Mouse (Mus musculus) layer of hippocampus, adult 9-11 months (tissue): ENCODE results near the gene Ccdc155.

Experiments
- DNase-seq: peaks from one replicate; pipeline ENCODE4 v3.0.0; 2022

Gene Ccdc155

DNA sequence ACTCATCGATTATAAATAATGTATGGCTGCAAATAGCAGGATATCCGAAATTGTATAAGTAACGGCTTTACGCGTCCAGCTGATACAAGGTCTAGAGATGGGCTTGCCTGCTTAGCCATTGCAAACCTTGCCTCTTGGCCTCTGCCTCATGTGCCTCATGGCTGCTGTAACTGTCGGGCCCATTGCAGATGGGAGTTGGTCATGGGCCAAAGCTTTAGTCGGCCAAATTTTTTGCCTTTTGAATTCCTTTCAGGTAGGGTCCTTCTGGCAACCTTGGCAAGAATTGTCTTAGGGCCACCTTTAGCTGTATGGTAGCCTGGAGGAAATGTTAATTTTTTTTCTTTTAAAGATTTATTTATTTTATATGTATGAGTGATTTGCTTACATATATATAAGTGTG is 20.1 kb upstream of the Ccdc155 start:
- no peak for DNase-seq

GRCm38 (mm10) chr7:45221680-45222079 is 17.0 kb upstream of the Ccdc155 start:
- no peak for DNase-seq

DNA sequence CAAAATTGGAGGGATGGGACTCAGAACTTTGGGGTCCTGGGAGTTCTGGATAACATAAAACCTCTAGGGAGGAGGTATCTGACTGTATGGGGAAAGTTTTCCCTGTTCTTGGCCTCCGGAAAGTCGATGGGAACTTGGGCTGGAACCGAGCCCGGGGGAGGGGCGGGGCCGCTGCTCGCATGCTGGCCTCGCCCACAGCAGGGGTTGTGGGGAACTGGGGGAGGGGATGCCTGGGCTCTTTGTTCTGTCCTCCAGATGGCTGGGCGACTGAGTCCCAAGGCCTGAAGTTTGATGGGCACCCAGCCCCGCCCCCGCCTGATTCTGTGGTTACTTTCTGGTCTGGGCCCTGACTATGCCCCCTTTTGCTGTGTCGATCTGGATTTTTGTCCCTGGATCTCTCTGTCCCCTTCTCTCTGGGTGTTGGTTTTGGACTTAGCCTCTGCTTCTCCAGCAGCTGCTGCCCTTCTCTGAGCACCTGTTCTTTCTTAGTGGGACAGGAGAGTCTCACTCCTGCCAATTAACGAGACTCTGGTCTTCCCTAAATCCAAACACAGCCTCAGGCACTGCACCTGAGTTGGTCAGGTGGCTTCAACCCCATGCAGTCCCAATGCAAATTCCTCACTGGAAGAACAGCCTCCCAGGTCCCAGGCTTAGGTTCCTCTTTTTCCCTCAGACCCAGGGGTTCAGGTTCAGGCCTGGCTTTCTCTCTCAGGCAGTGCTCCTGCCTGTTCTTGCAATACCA is 11.9 kb upstream of the Ccdc155 start:
- no peak for DNase-seq

DNA sequence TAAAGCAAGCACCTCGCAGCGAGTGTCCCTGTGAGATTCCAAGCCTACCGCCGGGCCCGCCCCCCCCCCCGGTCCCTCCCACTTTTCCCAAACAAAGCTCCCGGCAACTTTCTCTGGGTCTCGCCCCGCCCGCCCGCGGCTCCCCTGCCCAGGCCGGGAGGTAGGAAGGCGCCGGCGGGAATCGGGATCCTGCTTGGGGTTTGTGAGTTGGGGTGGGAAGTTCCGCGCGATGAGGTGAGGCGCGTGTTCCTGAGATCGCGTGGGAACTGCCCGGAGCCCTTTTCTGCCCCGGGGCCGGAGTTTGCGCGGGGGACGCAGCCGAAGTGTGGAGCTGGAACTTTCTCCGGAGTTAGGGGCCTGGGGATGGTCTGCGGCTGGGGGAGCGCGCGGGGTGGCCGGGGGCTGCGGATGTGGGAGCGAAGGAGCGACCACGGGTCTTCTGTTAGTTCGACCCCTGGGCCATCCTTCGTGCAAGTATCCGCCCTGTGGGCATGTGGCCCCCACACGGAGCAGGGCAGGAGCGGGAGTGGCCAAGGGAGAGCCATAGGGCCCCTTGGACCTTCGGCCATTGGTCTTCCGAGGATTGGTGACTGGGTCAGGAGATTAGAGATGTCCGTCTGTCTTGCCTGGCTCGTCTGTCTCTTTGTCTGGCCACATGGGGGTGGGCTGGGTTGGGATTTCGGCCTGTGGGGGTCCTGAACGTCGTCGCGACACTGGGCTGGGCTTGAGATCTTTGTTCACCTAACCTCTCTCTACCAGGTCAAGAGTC is 11.2 kb upstream of the Ccdc155 start, which contains the start of gene Tead2:
Gene Tead2, plus strand, starts transcription at position 81 of the 769 bp plus-strand sequence.
- no peak for DNase-seq

- DNase-seq, result no peak
These were observed 9.0 kb upstream of the Ccdc155 start for GRCm38 (mm10) chr7:45213708-45214107.

- no peak for DNase-seq
These were observed 7.7 kb upstream of the Ccdc155 start for GRCm38 (mm10) chr7:45212356-45212755.

DNA sequence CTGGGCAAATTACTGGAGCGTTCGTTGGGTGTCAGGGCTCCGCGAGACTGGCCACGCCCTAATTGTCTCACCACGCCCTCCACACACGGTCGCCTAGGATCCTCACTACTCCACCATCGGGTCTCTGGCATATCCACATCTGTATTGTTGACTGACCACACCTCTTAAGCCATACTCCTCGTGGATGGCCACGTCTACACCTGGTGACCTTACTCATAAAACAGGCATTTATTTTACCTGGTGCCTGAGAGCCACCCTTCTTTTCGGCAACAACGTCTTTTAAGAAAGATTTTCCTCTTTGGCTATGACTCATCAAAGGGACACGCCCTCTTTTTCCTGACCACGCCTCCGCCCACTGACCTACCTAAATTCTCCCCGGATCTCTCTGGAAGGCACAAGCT is 7.2 kb upstream of the Ccdc155 start, which contains the start of gene Dkkl1:
Gene Dkkl1, minus strand, starts transcription at position 297 of the 401 bp plus-strand sequence.
- DNase-seq, result no peak

- no peak for DNase-seq
These were observed 6.4 kb upstream of the Ccdc155 start for GRCm38 (mm10) chr7:45211070-45211469.

- DNase-seq, result no peak
These were observed 3.6 kb upstream of the Ccdc155 start for GRCm38 (mm10) chr7:45208260-45208659.

DNA sequence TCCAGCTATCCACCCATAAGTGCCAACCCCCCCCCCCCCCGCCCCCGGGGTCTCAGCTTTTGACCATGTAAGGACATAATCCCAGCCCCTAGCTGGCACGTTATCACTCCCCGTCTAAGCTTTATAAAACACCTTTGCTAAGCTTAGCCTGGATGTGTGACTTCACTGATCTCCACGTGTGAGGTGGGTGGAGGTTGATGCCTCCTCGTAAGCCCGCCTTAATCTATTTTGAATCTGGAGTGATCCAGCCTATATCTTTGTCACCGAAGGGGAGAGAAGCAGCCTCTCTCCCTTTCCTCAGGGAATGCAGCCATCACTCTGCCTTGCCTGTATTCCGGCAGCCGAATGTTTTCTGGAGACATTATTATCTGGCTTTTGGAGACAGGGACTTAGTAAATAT is 2.0 kb downstream of the Ccdc155 start:
- no peak for DNase-seq

GRCm38 (mm10) chr7:45198961-45199360 is 5.7 kb downstream of the Ccdc155 start:
- peak; percentile 47 for DNase-seq

DNA sequence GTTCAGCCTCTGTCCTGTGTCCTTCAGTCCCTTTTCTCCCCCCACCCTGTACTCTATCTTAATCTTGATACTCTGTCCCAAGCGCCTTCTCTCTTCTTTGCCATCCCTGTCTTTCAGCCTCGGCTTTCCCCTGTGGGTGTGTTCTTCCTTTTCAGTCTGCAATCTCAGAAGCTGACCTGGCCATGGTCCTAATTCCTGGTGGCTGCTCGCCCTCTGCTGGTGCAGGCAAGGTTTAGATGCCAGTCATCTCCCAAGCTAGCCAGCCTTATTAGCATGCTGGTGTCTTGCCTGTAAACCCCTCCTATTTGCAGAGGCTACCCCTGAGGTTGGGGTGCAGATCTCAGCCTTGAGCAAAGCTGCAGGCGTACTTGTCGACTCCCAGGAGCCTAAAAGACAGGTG is 6.3 kb downstream of the Ccdc155 start:
- DNase-seq, result peak; percentile 75

- no peak for DNase-seq
These were observed 7.7 kb downstream of the Ccdc155 start for GRCm38 (mm10) chr7:45196994-45197393.

GRCm38 (mm10) chr7:45196176-45196535 is 8.5 kb downstream of the Ccdc155 start:
- DNase-seq, result no peak

DNA sequence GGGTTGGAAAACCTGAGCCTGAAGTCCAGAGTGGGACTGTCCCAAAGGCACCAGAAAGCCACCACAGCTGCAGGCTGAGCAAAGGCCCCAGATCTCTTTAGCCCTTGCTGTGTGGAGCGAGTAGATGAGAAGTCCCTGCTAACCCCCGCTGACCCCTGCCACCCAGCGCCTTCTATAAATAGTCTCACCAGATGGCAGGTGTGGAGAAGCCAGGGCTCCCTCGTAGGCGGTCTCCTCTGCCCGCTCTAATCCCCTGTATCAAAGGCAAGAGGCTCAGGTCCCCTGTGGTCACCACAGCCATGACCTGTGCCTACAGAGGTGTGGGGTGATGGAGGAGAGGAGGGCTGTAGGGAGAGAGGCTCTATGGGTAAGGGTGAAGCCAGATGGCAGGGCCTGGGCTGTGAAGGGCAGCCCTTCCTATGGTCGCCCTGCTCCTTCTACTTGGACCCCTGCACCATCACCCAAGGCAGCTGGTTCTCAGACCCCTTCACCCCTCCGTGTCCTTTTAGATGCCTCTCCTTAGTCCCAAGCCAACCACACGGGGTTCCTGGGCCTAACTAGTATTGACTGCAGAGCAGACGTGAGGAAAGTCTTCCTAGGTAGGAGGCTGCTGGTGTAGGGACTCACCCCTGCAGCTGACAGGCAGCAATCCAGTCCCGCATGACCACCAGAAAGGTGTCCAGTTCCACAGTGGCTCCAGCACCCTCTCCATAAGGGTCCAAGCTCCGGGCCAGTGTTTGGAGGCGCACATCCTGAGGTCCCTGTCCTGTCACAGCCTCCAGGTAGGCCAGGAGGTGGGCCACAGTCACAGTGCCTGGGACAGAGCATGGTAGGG is 9.1 kb downstream of the Ccdc155 start:
- no peak for DNase-seq

DNA sequence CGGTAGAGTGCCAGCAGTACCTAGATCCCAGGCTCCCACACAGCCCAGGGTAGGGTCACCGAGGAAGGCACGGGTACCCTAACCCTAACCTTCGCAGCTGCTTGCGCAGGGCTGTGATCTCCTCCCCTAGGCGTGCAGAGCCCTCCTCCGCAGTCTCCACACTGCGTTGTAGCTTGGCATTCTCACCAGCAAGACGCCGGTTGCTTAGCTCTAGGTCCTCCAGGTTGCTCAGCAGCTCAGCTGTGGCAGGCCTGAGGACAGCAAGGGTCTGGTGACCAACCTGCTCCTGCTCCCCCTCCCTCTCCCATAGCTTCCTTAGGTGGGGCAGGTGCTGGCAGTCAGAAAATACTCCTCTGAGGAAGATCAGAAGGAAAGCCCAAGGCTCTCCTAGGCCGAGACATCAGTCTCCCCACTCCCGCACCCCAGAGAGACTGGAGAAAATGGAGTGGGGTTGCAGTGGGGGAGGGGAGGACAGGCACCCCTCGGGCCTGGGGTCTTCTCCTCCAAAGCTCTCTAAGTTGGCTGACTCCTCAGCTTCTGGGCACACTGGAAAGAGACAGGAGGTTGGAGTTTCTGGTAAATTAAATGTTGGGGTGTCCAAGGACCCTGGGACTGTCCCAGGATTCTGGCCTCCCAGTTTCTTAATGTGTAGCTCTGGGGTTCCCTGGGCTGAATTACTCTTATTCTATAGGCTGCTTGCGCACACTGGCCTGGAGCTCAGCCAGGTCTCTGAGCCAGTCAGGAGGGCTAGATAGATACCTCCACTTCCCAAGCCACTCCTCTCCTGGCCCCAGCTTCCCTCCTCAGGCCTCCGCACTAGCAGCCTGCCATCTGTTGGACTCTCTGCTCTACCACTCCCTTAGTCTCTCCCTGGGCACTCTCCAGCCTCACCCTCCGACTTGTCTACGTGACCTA is 10.6 kb downstream of the Ccdc155 start:
- no peak for DNase-seq

GRCm38 (mm10) chr7:45193406-45193805 is 11.3 kb downstream of the Ccdc155 start:
- no peak for DNase-seq

GRCm38 (mm10) chr7:45192585-45193310 is 11.9 kb downstream of the Ccdc155 start:
- no peak for DNase-seq

GRCm38 (mm10) chr7:45191803-45192363 is 12.8 kb downstream of the Ccdc155 start:
- no peak for DNase-seq

GRCm38 (mm10) chr7:45191161-45191560 is 13.5 kb downstream of the Ccdc155 start:
- DNase-seq, result no peak

GRCm38 (mm10) chr7:45190186-45190585 is 14.5 kb downstream of the Ccdc155 start:
- DNase-seq, result no peak
